Mouse (Mus musculus) bone marrow, adult 2 months (tissue): ENCODE data around the gene Sox2. TPM values are rescaled to one million over a fixed set of nuclear protein-coding genes. Genes with fewer than 3 reads are reported as not detected.

Experiments
- H3K27ac ChIP-seq: fragments of 200-500 bp; 2 replicates; pipeline ENCODE4 v1.5.1; 2012; ENCODE audit warnings: low read depth, mild to moderate bottlenecking, control low read depth, inconsistent platforms, low read length; ENCODE audit not compliant: control insufficient read depth, poor library complexity, insufficient read depth
- H3K4me1 ChIP-seq: fragments of 200-500 bp; 2 replicates; pipeline ENCODE4 v1.6.1; 2011; ENCODE audit warnings: low read length; ENCODE audit not compliant: control insufficient read depth, insufficient read depth
- H3K4me3 ChIP-seq: fragments of 200-500 bp; replicated peaks from 2 replicates; pipeline ENCODE3; 2011; ENCODE audit warnings: mild to moderate bottlenecking, low read depth, low read length, control low read depth; ENCODE audit not compliant: control insufficient read depth
- CTCF ChIP-seq: fragments of 200-500 bp; IDR thresholded peaks from 2 replicates; pipeline ENCODE4 v1.5.1; 2011; ENCODE audit warnings: low read length, control low read depth; ENCODE audit not compliant: control insufficient read depth, insufficient read depth
- POLR2A ChIP-seq: fragments of 200-500 bp; IDR thresholded peaks from 2 replicates; pipeline ENCODE4 v1.6.1; 2011; ENCODE audit warnings: low read depth, mild to moderate bottlenecking, control low read depth, low read length, borderline replicate concordance; ENCODE audit not compliant: control insufficient read depth
- WGBS: fragments of 180-500 bp; shearing (Covaris S2); methylation state at CpG from one replicate; pipeline ENCODE4 v1.1.7; 2018; 5-methylcytosine and 5-hydroxymethylcytosine counted together
- polyA plus RNA-seq: library from polyadenylated mRNA; stranded (reverse); fragments of >200 nt; gene quantifications from 2 replicates; pipeline ENCODE4 v1.2.4, GENCODE M21; 2011; ENCODE audit warnings: low replicate concordance; ENCODE audit not compliant: missing spikeins, insufficient read depth, insufficient read length

Gene Sox2
- polyA plus RNA-seq, 1 experiment, result 11.5 TPM

DNA sequence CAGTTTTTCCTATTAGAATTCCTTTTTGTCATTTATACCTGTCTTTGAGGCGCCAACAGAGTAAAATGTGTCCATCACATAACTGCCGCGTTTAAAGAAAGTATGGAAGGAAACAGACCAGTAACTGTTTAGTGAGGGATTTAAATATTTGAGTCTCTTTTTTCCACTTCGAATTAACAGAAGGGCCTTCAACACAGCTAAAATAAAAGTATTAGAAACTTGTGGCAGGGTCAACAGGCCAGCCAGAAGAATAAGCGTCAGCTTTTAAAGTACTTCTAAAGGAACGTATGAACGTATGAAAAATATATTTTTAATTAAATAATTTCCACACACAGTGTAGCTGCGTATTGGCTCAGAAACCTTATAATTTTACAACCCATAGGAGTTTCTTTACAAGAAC lies 9.9 kb upstream of the Sox2 start:
- TF ChIP-seq CTCF (no peak), POLR2A (no peak)
- 14% methylated on average over 8 of the region's 8 CpGs for WGBS
- H3K27ac ChIP-seq, result no peak overlapping the region
- H3K4me3 ChIP-seq, result no peak overlapping the region
- H3K4me1 ChIP-seq, result no peaks in the 10 kb centered on the region

GRCm38 (mm10) chr3:34640690-34641600 lies 9.3 kb upstream of the Sox2 start:
- Histone ChIP-seq H3K27ac (no peak overlapping the region), H3K4me3 (no peak overlapping the region), H3K4me1 (no peaks in the 10 kb centered on the region)
- 11% methylated on average over 33 of the region's 33 CpGs for WGBS
- TF ChIP-seq CTCF, result peak; percentile 11; the same call in 1 of the 2 replicates
- TF ChIP-seq POLR2A, result no peak

- Histone ChIP-seq H3K27ac (no peak overlapping the region; the same call in 1 of the 2 replicates), H3K4me3 (no peak overlapping the region), H3K4me1 (no peaks in the 10 kb centered on the region)
- WGBS, result 7% methylated on average over 38 of the region's 38 CpGs
- TF ChIP-seq POLR2A (no peak), CTCF (no peak)
These were observed 8.3 kb upstream of the Sox2 start for GRCm38 (mm10) chr3:34641756-34642497.

- no peak overlapping the region for H3K27ac ChIP-seq
- WGBS, result 2% methylated on average over 20 of the region's 20 CpGs
- no peaks in the 10 kb centered on the region for H3K4me1 ChIP-seq
- H3K4me3 ChIP-seq, result no peak overlapping the region
- TF ChIP-seq CTCF (no peak), POLR2A (no peak)
These were observed 7.7 kb upstream of the Sox2 start for GRCm38 (mm10) chr3:34642498-34642941.

DNA sequence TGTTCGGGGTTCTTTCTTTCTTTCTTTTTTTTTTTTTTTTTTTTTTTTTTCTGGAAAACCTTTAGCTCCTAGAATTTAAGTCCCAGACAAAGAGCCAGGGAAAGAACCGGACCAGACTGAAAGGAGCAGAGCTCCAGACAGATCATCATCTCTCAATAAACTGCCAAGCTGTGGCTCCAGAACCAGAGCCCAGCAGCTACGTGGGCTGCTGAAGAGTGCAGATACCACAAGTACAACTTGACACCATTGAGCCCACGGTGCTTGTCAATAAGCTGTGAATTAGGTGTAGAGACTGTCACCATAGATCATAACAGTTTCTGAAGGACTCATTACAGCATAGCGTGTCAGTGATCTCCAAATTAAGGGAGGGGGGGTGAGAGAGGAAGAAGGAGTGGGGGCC lies 7.1 kb upstream of the Sox2 start:
- TF ChIP-seq POLR2A (no peak), CTCF (no peak)
- Histone ChIP-seq H3K4me1 (no peaks in the 10 kb centered on the region), H3K27ac (no peak overlapping the region), H3K4me3 (no peak overlapping the region)
- 8% methylated on average over 5 of the region's 5 CpGs for WGBS

GRCm38 (mm10) chr3:34643536-34644115 lies 6.6 kb upstream of the Sox2 start:
- 6% methylated on average over 15 of the region's 15 CpGs for WGBS
- no peak overlapping the region for H3K27ac ChIP-seq
- H3K4me3 ChIP-seq, result no peak overlapping the region
- no peak for TF ChIP-seq POLR2A
- no peak for TF ChIP-seq CTCF
- H3K4me1 ChIP-seq, result no peaks in the 10 kb centered on the region

GRCm38 (mm10) chr3:34646169-34646568 lies 4.0 kb upstream of the Sox2 start:
- TF ChIP-seq CTCF (no peak), POLR2A (no peak)
- Histone ChIP-seq H3K27ac (no peak overlapping the region), H3K4me3 (no peak overlapping the region), H3K4me1 (no peaks in the 10 kb centered on the region)
- WGBS, result 8% methylated on average over 10 of the region's 10 CpGs

DNA sequence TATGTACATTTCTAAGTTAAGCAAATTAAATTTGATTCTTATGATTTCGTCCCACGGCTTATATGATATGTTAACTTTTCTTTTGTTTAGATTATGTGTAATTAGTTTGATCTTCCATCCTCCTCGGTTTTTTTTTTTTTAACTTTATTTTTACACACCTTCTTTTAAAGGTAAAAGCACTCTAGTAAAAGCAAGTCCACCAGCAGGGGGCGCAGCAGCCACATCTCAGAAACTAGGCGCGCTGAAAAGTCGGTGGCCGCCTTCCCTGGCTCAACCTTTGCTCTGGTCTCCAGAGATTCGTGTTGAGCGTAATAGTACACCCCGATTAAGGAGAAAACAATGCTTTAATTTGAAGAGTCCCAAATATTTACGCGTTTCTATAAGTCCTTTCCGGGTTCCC lies 2.5 kb upstream of the Sox2 start:
- WGBS, result 3% methylated on average over 14 of the region's 14 CpGs

More for the DNA sequence above, 2.5 kb upstream of the Sox2 start:
- Histone ChIP-seq H3K4me3 (no peak overlapping the region), H3K4me1 (no peaks in the 10 kb centered on the region), H3K27ac (no peak overlapping the region)
- TF ChIP-seq CTCF, result peak; percentile 35; the same call in 1 of the 2 replicates
- no peak for TF ChIP-seq POLR2A
